Mouse (Mus musculus) megakaryocyte, embryonic 14.5 days (primary cell): ENCODE results near the gene Magi3. TPM values are rescaled to one million over a fixed set of nuclear protein-coding genes. Genes with fewer than 3 reads are reported as not detected.
A peak's percentile ranks its signal among the peaks of the same experiment; 100 is the strongest.

Experiments
- H3K27me3 ChIP-seq: replicated peaks from 2 replicates; pipeline ENCODE3; 2012; ENCODE audit warnings: inconsistent platforms
- H3K36me3 ChIP-seq: replicated peaks from 2 replicates; pipeline ENCODE3; 2012; ENCODE audit warnings: low read length, inconsistent platforms, mixed read lengths
- H3K4me1 ChIP-seq: 2 replicates; pipeline ENCODE4 v1.6.1; 2012; ENCODE audit warnings: inconsistent platforms
- H3K4me3 ChIP-seq: replicated peaks from 2 replicates; pipeline ENCODE3; 2012; ENCODE audit warnings: moderate library complexity, mild to moderate bottlenecking, inconsistent platforms
- H3K9me3 ChIP-seq: 2 replicates; pipeline ENCODE4 v1.6.1; 2012; ENCODE audit warnings: inconsistent platforms
- FLI1 ChIP-seq: IDR thresholded peaks from 2 replicates; pipeline ENCODE4 v1.6.1; 2012; ENCODE audit warnings: low read length, inconsistent platforms, mixed read lengths
- GATA1 ChIP-seq: IDR thresholded peaks from 3 replicates; pipeline ENCODE4 v1.6.1; 2012; ENCODE audit warnings: mixed read lengths, low read length, inconsistent platforms, borderline replicate concordance
- polyA plus RNA-seq: library from polyadenylated mRNA; stranded (reverse); fragments of >175 nt; gene quantifications from 2 replicates; pipeline ENCODE4 v1.2.3, GENCODE M21; 2012; ENCODE audit warnings: low replicate concordance; ENCODE audit not compliant: insufficient read depth

Gene Magi3
- polyA plus RNA-seq, 1 experiment: 0.28 TPM

- peaks cover 23% of the 10 kb centered on the region for H3K27me3 ChIP-seq
- H3K36me3 ChIP-seq: no peaks in the 10 kb centered on the region
- TF ChIP-seq FLI1 (no peak), GATA1 (no peak)
- H3K4me3 ChIP-seq: peak overlapping the region; percentile 95
- H3K9me3 ChIP-seq: no peaks in the 10 kb centered on the region
- H3K4me1 ChIP-seq: peaks cover 28% of the 10 kb centered on the region
Measured at GRCm38 (mm10) chr3:104218926-104219325, 1.2 kb downstream of the Magi3 start.

DNA sequence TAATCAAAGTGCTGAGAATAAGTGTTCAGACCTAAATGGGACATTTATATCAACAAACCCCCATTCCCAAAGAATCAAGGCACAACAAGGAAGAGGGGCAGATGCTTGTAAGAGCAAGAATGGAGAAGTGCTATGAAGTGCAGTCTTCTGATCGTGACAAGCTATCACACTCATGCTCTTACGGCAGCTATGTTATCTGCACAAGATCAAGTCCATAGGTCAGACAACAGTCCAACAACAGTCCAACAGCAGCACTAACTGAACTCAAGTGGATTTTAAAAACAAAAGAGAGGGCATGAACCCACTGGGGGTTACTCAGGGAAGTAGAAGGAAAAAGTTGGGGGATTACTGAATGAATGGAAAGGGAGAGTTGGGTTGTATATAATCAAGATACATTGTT, 30.4 kb downstream of the Magi3 start:
- no peaks in the 10 kb centered on the region for H3K4me1 ChIP-seq
- H3K36me3 ChIP-seq: no peaks in the 10 kb centered on the region
- H3K9me3 ChIP-seq: no peaks in the 10 kb centered on the region
- no peak for TF ChIP-seq FLI1
- no peak for TF ChIP-seq GATA1
- H3K27me3 ChIP-seq: no peaks in the 10 kb centered on the region
- H3K4me3 ChIP-seq: no peak overlapping the region

GRCm38 (mm10) chr3:104189234-104189633, 30.9 kb downstream of the Magi3 start:
- no peaks in the 10 kb centered on the region for H3K9me3 ChIP-seq
- H3K27me3 ChIP-seq: no peaks in the 10 kb centered on the region
- H3K36me3 ChIP-seq: no peaks in the 10 kb centered on the region
- no peaks in the 10 kb centered on the region for H3K4me1 ChIP-seq
- no peak for TF ChIP-seq GATA1
- no peak for TF ChIP-seq FLI1
- no peak overlapping the region for H3K4me3 ChIP-seq

- TF ChIP-seq FLI1: no peak
- Histone ChIP-seq H3K27me3 (no peaks in the 10 kb centered on the region), H3K4me1 (no peaks in the 10 kb centered on the region)
Measured at GRCm38 (mm10) chr3:104184270-104184669, 35.9 kb downstream of the Magi3 start.

DNA sequence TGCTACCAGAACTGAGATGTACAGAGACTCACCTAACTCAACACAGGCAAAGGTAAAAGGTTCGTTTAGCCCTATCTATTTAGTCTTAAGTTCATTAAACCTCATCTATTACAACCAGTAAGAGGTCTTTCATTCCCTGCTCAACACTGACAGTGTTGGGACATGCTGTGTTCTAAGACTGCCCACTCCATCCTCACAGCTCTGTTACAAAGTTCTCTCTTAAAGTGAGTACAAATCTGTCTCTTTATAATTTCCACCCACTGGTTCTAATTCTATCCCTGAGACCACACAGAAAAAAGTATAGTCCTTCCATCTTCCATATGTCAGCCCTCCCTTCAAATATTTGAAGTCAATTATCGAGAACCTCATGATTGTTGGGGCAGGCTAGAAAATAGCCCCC, 36.5 kb downstream of the Magi3 start:
- Histone ChIP-seq H3K36me3 (no peaks in the 10 kb centered on the region), H3K4me1 (no peaks in the 10 kb centered on the region), H3K9me3 (no peaks in the 10 kb centered on the region), H3K27me3 (no peaks in the 10 kb centered on the region), H3K4me3 (no peak overlapping the region)
- TF ChIP-seq FLI1 (no peak), GATA1 (no peak)

More at GRCm38 (mm10) chr3:104184270-104184669, 35.9 kb downstream of the Magi3 start:
- Histone ChIP-seq H3K36me3 (no peaks in the 10 kb centered on the region), H3K9me3 (no peaks in the 10 kb centered on the region), H3K4me3 (no peak overlapping the region)

DNA sequence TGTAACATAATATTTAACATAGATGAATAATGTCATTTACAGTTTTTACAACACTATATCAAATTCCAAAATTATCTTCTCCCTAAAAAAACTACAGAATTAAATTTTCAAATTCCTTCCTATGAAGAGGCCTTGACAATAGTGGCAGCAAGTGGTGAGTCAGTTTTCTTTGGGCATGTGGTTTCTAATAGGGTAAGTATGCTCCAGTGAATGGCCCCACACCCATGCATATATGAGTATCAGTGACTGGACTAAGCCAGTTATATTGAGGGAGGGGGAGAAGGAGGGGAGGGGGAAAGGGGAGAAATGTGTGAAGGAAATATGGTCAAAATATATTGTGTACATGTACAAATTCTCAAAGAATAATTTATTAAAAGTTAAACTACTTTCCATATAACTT, 37.5 kb downstream of the Magi3 start:
- H3K36me3 ChIP-seq: no peaks in the 10 kb centered on the region
- no peaks in the 10 kb centered on the region for H3K4me1 ChIP-seq
- H3K9me3 ChIP-seq: no peaks in the 10 kb centered on the region
- no peak overlapping the region for H3K4me3 ChIP-seq
- H3K27me3 ChIP-seq: no peaks in the 10 kb centered on the region
- TF ChIP-seq GATA1 (no peak), FLI1 (no peak)

DNA sequence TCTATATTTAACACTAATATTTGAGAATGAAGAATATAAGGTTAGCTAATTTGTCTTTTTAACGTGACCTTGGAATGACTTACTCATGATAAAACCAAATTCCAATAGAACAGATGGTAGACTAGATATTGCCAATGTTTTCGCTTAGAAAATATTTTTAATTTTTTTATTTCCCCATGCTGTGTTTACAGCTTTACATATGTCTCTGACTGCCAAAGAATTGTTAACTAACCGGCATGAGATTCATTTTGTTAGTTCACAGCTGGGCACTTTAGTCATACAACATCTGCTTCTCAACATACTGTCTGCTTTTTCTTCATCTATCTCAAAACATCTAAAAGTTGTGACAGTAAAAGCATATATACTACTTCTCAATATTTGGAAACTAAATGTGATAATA, 58.8 kb downstream of the Magi3 start:
- Histone ChIP-seq H3K4me3 (no peak overlapping the region), H3K4me1 (no peaks in the 10 kb centered on the region), H3K36me3 (no peaks in the 10 kb centered on the region), H3K9me3 (no peaks in the 10 kb centered on the region), H3K27me3 (no peaks in the 10 kb centered on the region)
- TF ChIP-seq FLI1: no peak
- no peak for TF ChIP-seq GATA1

DNA sequence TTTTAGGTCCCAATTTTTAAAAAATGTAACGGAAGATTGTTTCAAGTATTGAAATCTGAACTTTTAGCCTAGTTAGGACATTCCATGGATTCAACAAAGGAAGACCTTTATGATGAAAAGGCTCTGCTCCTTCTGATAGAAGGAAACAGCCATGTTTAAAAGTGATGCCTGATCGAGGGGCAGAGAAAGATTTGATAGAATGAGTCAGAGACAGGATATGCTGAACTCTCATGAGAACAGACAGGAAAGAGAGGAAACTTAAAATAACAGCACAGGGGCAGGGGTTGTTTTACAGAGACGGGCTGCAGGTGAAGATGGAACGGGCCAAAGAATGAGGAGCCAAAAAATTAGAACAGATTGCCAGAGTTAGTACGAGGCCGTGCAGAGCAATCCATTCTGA, 59.6 kb downstream of the Magi3 start:
- H3K36me3 ChIP-seq: no peaks in the 10 kb centered on the region

DNA sequence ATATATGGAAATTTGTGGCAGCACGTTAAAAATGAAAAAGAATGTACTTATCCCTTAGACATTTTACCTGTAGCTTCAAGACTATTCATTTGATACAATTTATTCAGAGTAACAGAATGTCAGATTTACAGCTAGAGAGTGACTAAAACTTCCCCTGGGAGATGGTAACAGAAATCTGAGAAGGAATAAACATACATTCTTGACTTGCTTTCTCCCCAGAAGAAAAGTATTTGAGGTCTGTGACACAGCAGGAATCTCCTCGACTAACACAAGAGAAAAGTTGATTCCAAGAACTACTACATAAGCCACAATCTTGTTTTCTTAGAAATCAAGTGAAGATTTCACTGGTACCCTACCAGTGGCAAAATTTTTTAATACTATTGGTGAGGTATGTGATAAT, 70.0 kb downstream of the Magi3 start:
- H3K4me3 ChIP-seq: no peak overlapping the region
- no peaks in the 10 kb centered on the region for H3K36me3 ChIP-seq
- no peaks in the 10 kb centered on the region for H3K27me3 ChIP-seq
- TF ChIP-seq FLI1 (no peak), GATA1 (no peak)
- H3K4me1 ChIP-seq: no peaks in the 10 kb centered on the region
- no peaks in the 10 kb centered on the region for H3K9me3 ChIP-seq

More for the DNA sequence above, 59.6 kb downstream of the Magi3 start:
- Histone ChIP-seq H3K4me3 (no peak overlapping the region), H3K4me1 (no peaks in the 10 kb centered on the region), H3K27me3 (no peaks in the 10 kb centered on the region), H3K9me3 (no peaks in the 10 kb centered on the region)
- TF ChIP-seq FLI1 (no peak), GATA1 (no peak)

DNA sequence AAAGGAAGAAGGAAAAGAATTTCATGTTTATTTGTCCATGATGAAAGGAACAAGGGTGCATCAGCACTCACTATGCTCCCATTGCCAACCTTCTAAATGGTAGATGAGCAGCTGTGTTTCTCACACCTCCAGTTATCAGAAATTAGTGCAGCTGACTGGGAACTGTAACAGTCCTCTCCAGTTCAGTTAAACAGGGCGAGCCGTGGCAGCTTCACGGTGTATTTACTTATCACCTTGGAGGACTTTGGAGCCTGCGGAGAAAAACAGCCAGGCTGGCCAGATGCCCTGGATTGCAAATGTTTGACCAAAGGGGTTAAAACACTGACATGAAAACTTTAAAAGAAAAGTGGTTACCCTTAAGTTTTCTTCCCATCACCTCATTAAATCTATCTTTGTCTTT, 77.8 kb downstream of the Magi3 start:
- Histone ChIP-seq H3K4me1 (no peaks in the 10 kb centered on the region), H3K4me3 (no peak overlapping the region), H3K9me3 (no peaks in the 10 kb centered on the region), H3K36me3 (no peaks in the 10 kb centered on the region), H3K27me3 (no peaks in the 10 kb centered on the region)
- no peak for TF ChIP-seq FLI1
- no peak for TF ChIP-seq GATA1

- H3K36me3 ChIP-seq: no peaks in the 10 kb centered on the region
- H3K4me3 ChIP-seq: no peak overlapping the region
- no peaks in the 10 kb centered on the region for H3K4me1 ChIP-seq
- no peaks in the 10 kb centered on the region for H3K27me3 ChIP-seq
- no peaks in the 10 kb centered on the region for H3K9me3 ChIP-seq
- TF ChIP-seq GATA1 (no peak), FLI1 (no peak)
Measured at GRCm38 (mm10) chr3:104138953-104139450, 81.2 kb downstream of the Magi3 start.
